Mouse (Mus musculus) spleen, postnatal 4 days (tissue): ENCODE results near the gene Gm28230.

Source experiments
- DNase-seq, 2 experiments: peaks; one replicate each; pipeline ENCODE4 v3.0.0; 2022; ENCODE audit warnings: low spot score in 2 of 2

Gene Gm28230

DNA sequence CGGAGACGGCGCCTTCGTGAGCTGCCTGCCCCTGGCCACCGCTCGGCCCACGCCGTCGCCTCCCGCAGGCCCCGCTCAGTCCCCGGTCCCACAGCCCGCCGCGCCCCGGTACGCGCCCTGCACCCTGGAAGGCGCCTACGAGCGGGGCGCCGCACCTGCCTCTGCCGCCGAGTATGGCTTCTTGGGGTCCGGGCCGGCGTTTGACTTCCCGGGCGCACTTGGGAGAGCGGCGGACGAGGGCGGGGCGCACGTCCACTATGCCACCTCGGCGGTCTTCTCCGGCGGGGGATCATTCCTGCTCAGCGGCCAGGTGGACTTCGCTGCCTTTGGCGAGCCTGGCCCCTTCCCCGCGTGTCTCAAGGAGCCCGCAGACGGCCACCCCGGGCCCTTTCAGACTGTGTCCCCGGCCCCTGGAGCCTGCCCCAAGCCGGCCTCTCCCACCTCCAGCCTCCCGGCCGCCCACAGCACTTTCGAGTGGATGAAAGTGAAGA lies 36.8 kb downstream of the Gm28230 start:
- DNase-seq: no peak

- no peak for DNase-seq
Observed at GRCm38 (mm10) chr2:74763976-74764375, 37.4 kb downstream of the Gm28230 start.

DNA sequence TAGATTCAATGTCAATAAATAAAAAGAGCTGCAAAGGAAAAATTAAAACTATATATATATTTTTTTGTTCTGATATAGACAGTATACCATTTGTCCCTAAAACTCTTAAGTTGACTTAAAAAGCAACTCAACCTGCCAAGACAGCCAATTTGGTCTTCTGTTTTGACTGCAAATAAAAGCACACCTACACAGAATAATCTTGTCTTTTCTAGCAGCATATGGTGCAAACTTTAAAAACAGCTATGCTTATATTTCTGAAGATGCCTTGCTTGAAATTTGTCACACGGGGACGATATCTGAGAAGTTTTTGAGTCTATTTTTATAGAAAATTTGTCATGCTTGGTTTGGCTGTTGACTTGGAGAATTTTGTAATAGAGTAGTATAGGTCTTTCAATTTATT lies 47.8 kb downstream of the Gm28230 start:
- no peak for DNase-seq

GRCm38 (mm10) chr2:74777536-74778275 lies 51.2 kb downstream of the Gm28230 start:
- no peak for DNase-seq

DNA sequence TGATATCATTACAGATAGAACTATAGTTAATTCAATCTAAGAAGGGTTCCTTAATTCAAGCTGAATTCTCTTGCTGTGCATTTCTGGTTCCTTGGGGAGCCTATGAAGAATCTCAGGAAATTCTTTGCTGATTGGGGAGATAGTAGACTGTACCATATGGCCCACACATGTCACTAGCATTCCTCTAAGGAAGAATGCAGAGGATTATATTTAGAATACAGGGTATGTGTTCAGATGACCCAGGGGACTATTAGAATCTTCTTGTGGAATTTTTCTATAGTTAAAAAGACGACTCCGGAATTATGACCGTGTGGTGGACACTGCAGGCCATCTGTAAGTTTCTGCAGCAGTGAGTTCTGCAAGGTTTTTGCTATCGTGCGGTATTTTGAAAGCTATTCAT lies 54.9 kb downstream of the Gm28230 start:
- no peak for DNase-seq

DNA sequence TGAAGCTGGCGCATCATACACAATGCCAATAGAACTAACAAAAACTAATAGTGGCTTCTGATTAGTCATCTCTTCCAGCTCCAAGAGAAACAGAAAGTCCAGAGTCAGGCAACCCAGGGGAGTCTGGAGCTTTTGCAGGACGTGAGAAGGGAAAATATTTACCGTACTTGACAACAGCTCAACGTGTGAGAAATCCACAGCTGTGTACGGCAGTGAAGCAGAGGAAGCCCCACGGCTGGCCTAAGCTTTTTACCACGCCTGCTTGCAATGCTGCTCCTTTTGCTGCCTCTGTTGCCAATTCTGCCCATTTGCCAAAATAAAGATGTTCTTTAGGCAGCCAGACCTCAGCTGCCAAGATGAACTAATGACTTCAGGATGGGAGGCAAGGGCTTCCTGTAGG lies 69.0 kb downstream of the Gm28230 start:
- DNase-seq: no peak
